Mouse (Mus musculus) kidney, embryonic 14.5 days (tissue): ENCODE data around the gene Gtf2h3. TPM values are rescaled to one million over a fixed set of nuclear protein-coding genes. Genes with fewer than 3 reads are reported as not detected.
"Not testable (repeated sequence)": the region's sequence is repeated elsewhere in the genome, so short reads cannot be mapped to it uniquely, and the experiment has no call there.

Experiments
- ATAC-seq: fragments of 200-750 bp; cut with Nextera tagmentation; 2 replicates; pipeline ENCODE4 v1.8.0; 2017; ENCODE audit warnings: moderate number of reproducible peaks, mild to moderate bottlenecking, moderate TSS enrichment, moderate library complexity; ENCODE audit not compliant: low FRiP score, low TSS enrichment
- H3K27ac ChIP-seq: fragments of 300-500 bp; sonication (generic); 2 replicates; pipeline ENCODE4 v1.5.1; 2014; ENCODE audit warnings: low read depth, mild to moderate bottlenecking, low read length, moderate library complexity, mixed read lengths
- H3K27me3 ChIP-seq: fragments of 300-500 bp; sonication (generic); 2 replicates; pipeline ENCODE4 v1.6.1; 2014; ENCODE audit warnings: mild to moderate bottlenecking, low read length; ENCODE audit not compliant: control insufficient read depth, insufficient read depth
- H3K36me3 ChIP-seq: fragments of 300-500 bp; sonication (generic); 2 replicates; pipeline ENCODE4 v1.6.1; 2014; ENCODE audit warnings: low read length, mixed read lengths; ENCODE audit not compliant: control insufficient read depth, insufficient read depth
- H3K4me1 ChIP-seq: fragments of 300-500 bp; sonication (generic); 2 replicates; pipeline ENCODE4 v1.6.1; 2014; ENCODE audit warnings: low read length, mixed read lengths; ENCODE audit not compliant: control insufficient read depth, insufficient read depth
- H3K4me2 ChIP-seq: fragments of 300-500 bp; sonication (generic); replicated peaks from 2 replicates; pipeline ENCODE4 v1.6.1; 2014; ENCODE audit warnings: low read depth, mild to moderate bottlenecking, low read length
- H3K4me3 ChIP-seq: fragments of 300-500 bp; sonication (generic); 2 replicates; pipeline ENCODE4 v1.5.1; 2014; ENCODE audit warnings: mild to moderate bottlenecking, low read length
- H3K9ac ChIP-seq: fragments of 300-500 bp; sonication (generic); 2 replicates; pipeline ENCODE4 v1.6.1; 2014; ENCODE audit warnings: low read depth, mild to moderate bottlenecking, low read length, moderate library complexity
- H3K9me3 ChIP-seq: fragments of 300-500 bp; sonication (generic); 2 replicates; pipeline ENCODE4 v1.6.1; 2016; ENCODE audit warnings: low read length; ENCODE audit not compliant: control insufficient read depth
- WGBS: fragments of 180-500 bp; shearing (Covaris S2); extraction: QIAGEN DNeasy Blood & Tissue Kit; methylation state at CpG from one replicate; pipeline ENCODE4 v1.1.7; 2014; 5-methylcytosine and 5-hydroxymethylcytosine counted together
- polyA plus RNA-seq: library from polyadenylated mRNA; unstranded; fragments of >200 nt; fragmentation: Nextera tagmentation; extraction: Ambion mirVana; gene quantifications from 2 replicates; pipeline ENCODE4 v1.2.1, GENCODE M21; 2014

The Gtf2h3 gene
- polyA plus RNA-seq, 1 experiment from 2014 or later, result 79.8 TPM

GRCm38 (mm10) chr5:124538813-124539792 lies 39.8 kb upstream of the Gtf2h3 start:
- no peak for ATAC-seq
- Histone ChIP-seq H3K4me2 (no peak overlapping the region), H3K9ac (no peak overlapping the region), H3K9me3 (no peaks in the 10 kb centered on the region), H3K4me3 (no peak overlapping the region), H3K27me3 (no peaks in the 10 kb centered on the region), H3K27ac (no peak overlapping the region), H3K36me3 (peaks cover 11% of the 10 kb centered on the region), H3K4me1 (peaks cover 16% of the 10 kb centered on the region)
- 78% methylated on average over 15 of the region's 16 CpGs for WGBS

GRCm38 (mm10) chr5:124539905-124540304 lies 39.0 kb upstream of the Gtf2h3 start:
- no peak overlapping the region for H3K27ac ChIP-seq
- H3K36me3 ChIP-seq, result peaks cover 17% of the 10 kb centered on the region
- ATAC-seq, result no peak

GRCm38 (mm10) chr5:124540383-124540786 lies 38.6 kb upstream of the Gtf2h3 start, which contains the start of gene Tmed2:
Gene Tmed2 (plus strand): TSS chr5:124540695.
- Histone ChIP-seq H3K4me2 (peak within 1 kb of the TSS; percentile 70), H3K4me3 (peak within 1 kb of the TSS; percentile 99), H3K4me1 (peaks cover 16% of the 10 kb centered on the region), H3K9me3 (no peaks in the 10 kb centered on the region), H3K36me3 (peaks cover 22% of the 10 kb centered on the region), H3K27me3 (no peaks in the 10 kb centered on the region), H3K9ac (peak within 1 kb of the TSS; percentile 94), H3K27ac (peak within 1 kb of the TSS; percentile 85)
- peak; percentile 95 for ATAC-seq
- under 1% methylated on average over 33 of the region's 35 CpGs for WGBS

More at GRCm38 (mm10) chr5:124539905-124540304, 39.0 kb upstream of the Gtf2h3 start:
- H3K4me1 ChIP-seq, result peaks cover 16% of the 10 kb centered on the region
- 74% methylated on average over 4 of the region's 4 CpGs for WGBS
- no peak overlapping the region; the same call in 1 of the 2 replicates for H3K9ac ChIP-seq
- peak overlapping the region; percentile 39 for H3K4me2 ChIP-seq
- H3K4me3 ChIP-seq, result peak overlapping the region; percentile 99
- no peaks in the 10 kb centered on the region for H3K9me3 ChIP-seq
- no peaks in the 10 kb centered on the region for H3K27me3 ChIP-seq

- H3K27me3 ChIP-seq, result no peaks in the 10 kb centered on the region
- H3K36me3 ChIP-seq, result peaks cover 29% of the 10 kb centered on the region
- H3K27ac ChIP-seq, result peak overlapping the region; percentile 85
- H3K9me3 ChIP-seq, result no peaks in the 10 kb centered on the region
- peak overlapping the region; percentile 94 for H3K9ac ChIP-seq
- ATAC-seq, result peak; percentile 70
- WGBS, result under 1% methylated on average over 71 of the region's 89 CpGs
- peak overlapping the region; percentile 70 for H3K4me2 ChIP-seq
- peaks cover 16% of the 10 kb centered on the region for H3K4me1 ChIP-seq
- H3K4me3 ChIP-seq, result peak overlapping the region; percentile 99
Observed at GRCm38 (mm10) chr5:124540905-124541601, 37.9 kb upstream of the Gtf2h3 start.

GRCm38 (mm10) chr5:124541602-124541973 lies 37.4 kb upstream of the Gtf2h3 start:
- no peaks in the 10 kb centered on the region for H3K9me3 ChIP-seq
- H3K27ac ChIP-seq, result peak overlapping the region; percentile 85
- 8% methylated on average over 8 of the region's 8 CpGs for WGBS
- peak overlapping the region; percentile 99 for H3K4me3 ChIP-seq
- H3K4me1 ChIP-seq, result peaks cover 14% of the 10 kb centered on the region
- peak overlapping the region; percentile 94 for H3K9ac ChIP-seq
- peaks cover 34% of the 10 kb centered on the region for H3K36me3 ChIP-seq
- H3K4me2 ChIP-seq, result peak overlapping the region; percentile 70
- no peak for ATAC-seq
- H3K27me3 ChIP-seq, result no peaks in the 10 kb centered on the region

GRCm38 (mm10) chr5:124550737-124551136 lies 28.2 kb upstream of the Gtf2h3 start:
- H3K4me3 ChIP-seq, H3K27me3 ChIP-seq, H3K27ac ChIP-seq, H3K9ac ChIP-seq, H3K4me1 ChIP-seq, H3K9me3 ChIP-seq, H3K4me2 ChIP-seq, ATAC-seq: not testable (repeated sequence)
- peaks cover 45% of the 10 kb centered on the region for H3K36me3 ChIP-seq
- 88% methylated on average over 4 of the region's 4 CpGs for WGBS

- ATAC-seq, H3K9me3 ChIP-seq, H3K27me3 ChIP-seq, H3K4me1 ChIP-seq: not testable (repeated sequence)
- peaks cover 42% of the 10 kb centered on the region for H3K36me3 ChIP-seq
- H3K4me2 ChIP-seq, result peak overlapping the region; percentile 74
- H3K27ac ChIP-seq, result 0 out of 2 replicates have a peak overlapping the region, but pooled peaks have one; percentile 20
- 34% methylated on average over 5 of the region's 5 CpGs for WGBS
- H3K9ac ChIP-seq, result peak overlapping the region; percentile 65; the same call in 1 of the 2 replicates
- H3K4me3 ChIP-seq, result peak overlapping the region; percentile 79
Observed at GRCm38 (mm10) chr5:124551349-124552093, 27.4 kb upstream of the Gtf2h3 start.

GRCm38 (mm10) chr5:124552094-124552472 lies 26.9 kb upstream of the Gtf2h3 start:
- Histone ChIP-seq H3K4me3 (peak overlapping the region; percentile 79), H3K4me2 (peak overlapping the region; percentile 74), H3K36me3 (peaks cover 42% of the 10 kb centered on the region), H3K9me3 (no peaks in the 10 kb centered on the region), H3K9ac (peak overlapping the region; percentile 65), H3K27me3 (no peaks in the 10 kb centered on the region), H3K4me1 (0 out of 2 replicates have a peak, but pooled peaks cover 3% of the 10 kb centered on the region), H3K27ac (peak overlapping the region; percentile 20; the same call in 1 of the 2 replicates)
- WGBS, result 10% methylated on average over 9 of the region's 9 CpGs
- no peak for ATAC-seq
